Mouse (Mus musculus): ENCODE measurements around the gene Mlip. TPM values are rescaled to one million over a fixed set of nuclear protein-coding genes. Genes with fewer than 3 reads are reported as not detected.

Mlip gene
- polyA plus RNA-seq, 1 experiment from 2014 or later: 0.29 TPM

- Histone ChIP-seq H3K9me3 (no peaks in the 10 kb centered on the region), H3K4me3 (no peak overlapping the region), H3K27me3 (replicated peaks; ENCODE audit: low read depth, poor library complexity, severe bottlenecking) (no peaks in the 10 kb centered on the region), H3K27ac (replicated peaks) (no peak overlapping the region), H3K36me3 (replicated peaks) (no peaks in the 10 kb centered on the region), H3K4me1 (no peaks in the 10 kb centered on the region)
- no peak for DNase-seq (ENCODE audit: low spot score)
- WGBS: 91% methylated on average over 4 of the region's 4 CpGs
These were observed 87.3 kb downstream of the Mlip start for GRCm38 (mm10) chr9:77265268-77266017.

GRCm38 (mm10) chr9:77259052-77259451, 93.7 kb downstream of the Mlip start:
- no peak overlapping the region for H3K27ac ChIP-seq (replicated peaks)
- 79% methylated on average over 4 of the region's 4 CpGs for WGBS
- H3K36me3 ChIP-seq (replicated peaks): no peaks in the 10 kb centered on the region
- no peaks in the 10 kb centered on the region for H3K9me3 ChIP-seq
- no peaks in the 10 kb centered on the region for H3K4me1 ChIP-seq
- H3K27me3 ChIP-seq (replicated peaks; ENCODE audit: low read depth, poor library complexity, severe bottlenecking): no peaks in the 10 kb centered on the region
- no peak overlapping the region for H3K4me3 ChIP-seq
- no peak for DNase-seq (ENCODE audit: low spot score)

- no peak for DNase-seq (ENCODE audit: low spot score)
- Histone ChIP-seq H3K36me3 (replicated peaks) (no peaks in the 10 kb centered on the region), H3K27ac (replicated peaks) (no peak overlapping the region), H3K9me3 (no peaks in the 10 kb centered on the region), H3K4me3 (no peak overlapping the region), H3K27me3 (replicated peaks; ENCODE audit: low read depth, poor library complexity, severe bottlenecking) (no peaks in the 10 kb centered on the region), H3K4me1 (no peaks in the 10 kb centered on the region)
- 84% methylated on average over 6 of the region's 6 CpGs for WGBS
These were observed 94.5 kb downstream of the Mlip start for GRCm38 (mm10) chr9:77258265-77258664.

- 94% methylated on average over 3 of the region's 3 CpGs for WGBS
- Histone ChIP-seq H3K36me3 (replicated peaks) (no peaks in the 10 kb centered on the region), H3K27ac (replicated peaks) (no peak overlapping the region), H3K4me3 (no peak overlapping the region), H3K27me3 (replicated peaks; ENCODE audit: low read depth, poor library complexity, severe bottlenecking) (no peaks in the 10 kb centered on the region), H3K9me3 (no peaks in the 10 kb centered on the region), H3K4me1 (no peaks in the 10 kb centered on the region)
- no peak for DNase-seq (ENCODE audit: low spot score)
These were observed 98.3 kb downstream of the Mlip start for GRCm38 (mm10) chr9:77254514-77254913.

- H3K27me3 ChIP-seq (replicated peaks; ENCODE audit: low read depth, poor library complexity, severe bottlenecking): no peaks in the 10 kb centered on the region
- WGBS: 96% methylated on average over 4 of the region's 4 CpGs
- H3K36me3 ChIP-seq (replicated peaks): no peaks in the 10 kb centered on the region
These were observed 100.0 kb downstream of the Mlip start for GRCm38 (mm10) chr9:77252761-77253160.

GRCm38 (mm10) chr9:77252134-77252533, 100.6 kb downstream of the Mlip start:
- DNase-seq (ENCODE audit: low spot score): no peak
- H3K4me3 ChIP-seq: no peak overlapping the region
- no peak overlapping the region for H3K27ac ChIP-seq (replicated peaks)
- H3K36me3 ChIP-seq (replicated peaks): no peaks in the 10 kb centered on the region
- H3K27me3 ChIP-seq (replicated peaks; ENCODE audit: low read depth, poor library complexity, severe bottlenecking): no peaks in the 10 kb centered on the region
- no peaks in the 10 kb centered on the region for H3K4me1 ChIP-seq
- no peaks in the 10 kb centered on the region for H3K9me3 ChIP-seq
- 84% methylated on average over 7 of the region's 7 CpGs for WGBS

More at GRCm38 (mm10) chr9:77252761-77253160, 100.0 kb downstream of the Mlip start:
- no peak overlapping the region for H3K4me3 ChIP-seq
- no peaks in the 10 kb centered on the region for H3K4me1 ChIP-seq
- H3K27ac ChIP-seq (replicated peaks): no peak overlapping the region
- no peaks in the 10 kb centered on the region for H3K9me3 ChIP-seq
- DNase-seq (ENCODE audit: low spot score): no peak

- WGBS: 87% methylated on average over 18 of the region's 18 CpGs
- Histone ChIP-seq H3K4me3 (no peak overlapping the region), H3K27me3 (replicated peaks; ENCODE audit: low read depth, poor library complexity, severe bottlenecking) (no peaks in the 10 kb centered on the region), H3K4me1 (no peaks in the 10 kb centered on the region), H3K9me3 (no peaks in the 10 kb centered on the region), H3K27ac (replicated peaks) (no peak overlapping the region), H3K36me3 (replicated peaks) (no peaks in the 10 kb centered on the region)
- DNase-seq (ENCODE audit: low spot score): no peak
These were observed 101.2 kb downstream of the Mlip start for GRCm38 (mm10) chr9:77251511-77252112.

GRCm38 (mm10) chr9:77198250-77198649, 154.5 kb downstream of the Mlip start:
- Histone ChIP-seq H3K4me3 (no peak overlapping the region), H3K27ac (replicated peaks) (no peak overlapping the region), H3K9me3 (no peaks in the 10 kb centered on the region), H3K27me3 (replicated peaks; ENCODE audit: low read depth, poor library complexity, severe bottlenecking) (no peaks in the 10 kb centered on the region), H3K36me3 (replicated peaks) (no peaks in the 10 kb centered on the region), H3K4me1 (no peaks in the 10 kb centered on the region)
- DNase-seq (ENCODE audit: low spot score): no peak
- 87% methylated on average over 1 of the region's 1 CpGs for WGBS

GRCm38 (mm10) chr9:77179486-77179885, 173.3 kb downstream of the Mlip start:
- DNase-seq (ENCODE audit: low spot score): no peak
- WGBS: 87% methylated on average over 3 of the region's 3 CpGs

GRCm38 (mm10) chr9:77175870-77176269, 176.9 kb downstream of the Mlip start:
- DNase-seq (ENCODE audit: low spot score): no peak
- 77% methylated on average over 3 of the region's 3 CpGs for WGBS
- Histone ChIP-seq H3K4me1 (no peaks in the 10 kb centered on the region), H3K9me3 (no peaks in the 10 kb centered on the region), H3K4me3 (no peak overlapping the region), H3K36me3 (replicated peaks) (no peaks in the 10 kb centered on the region), H3K27ac (replicated peaks) (no peak overlapping the region), H3K27me3 (replicated peaks; ENCODE audit: low read depth, poor library complexity, severe bottlenecking) (no peaks in the 10 kb centered on the region)

More at GRCm38 (mm10) chr9:77179486-77179885, 173.3 kb downstream of the Mlip start:
- Histone ChIP-seq H3K27me3 (replicated peaks; ENCODE audit: low read depth, poor library complexity, severe bottlenecking) (no peaks in the 10 kb centered on the region), H3K9me3 (no peaks in the 10 kb centered on the region), H3K27ac (replicated peaks) (no peak overlapping the region), H3K4me3 (no peak overlapping the region), H3K4me1 (no peaks in the 10 kb centered on the region), H3K36me3 (replicated peaks) (no peaks in the 10 kb centered on the region)

GRCm38 (mm10) chr9:77172044-77172443, 180.7 kb downstream of the Mlip start:
- Histone ChIP-seq H3K4me3 (no peak overlapping the region), H3K4me1 (no peaks in the 10 kb centered on the region), H3K27ac (replicated peaks) (no peak overlapping the region), H3K9me3 (no peaks in the 10 kb centered on the region), H3K36me3 (replicated peaks) (no peaks in the 10 kb centered on the region), H3K27me3 (replicated peaks; ENCODE audit: low read depth, poor library complexity, severe bottlenecking) (no peaks in the 10 kb centered on the region)
- WGBS: 76% methylated on average over 5 of the region's 5 CpGs
- DNase-seq (ENCODE audit: low spot score): no peak

GRCm38 (mm10) chr9:77165877-77166276, 186.9 kb downstream of the Mlip start:
- WGBS: 88% methylated on average over 6 of the region's 6 CpGs
- no peaks in the 10 kb centered on the region for H3K27me3 ChIP-seq (replicated peaks; ENCODE audit: low read depth, poor library complexity, severe bottlenecking)
- no peak overlapping the region for H3K27ac ChIP-seq (replicated peaks)
- no peaks in the 10 kb centered on the region for H3K9me3 ChIP-seq
- no peaks in the 10 kb centered on the region for H3K36me3 ChIP-seq (replicated peaks)
- no peak overlapping the region for H3K4me3 ChIP-seq
- no peak for DNase-seq (ENCODE audit: low spot score)
- H3K4me1 ChIP-seq: 0 out of 2 replicates have a peak, but pooled peaks cover 3% of the 10 kb centered on the region

- 82% methylated on average over 5 of the region's 5 CpGs for WGBS
- H3K27ac ChIP-seq (replicated peaks): no peak overlapping the region
- no peaks in the 10 kb centered on the region for H3K9me3 ChIP-seq
- 0 out of 2 replicates have a peak, but pooled peaks cover 3% of the 10 kb centered on the region for H3K4me1 ChIP-seq
- H3K36me3 ChIP-seq (replicated peaks): no peaks in the 10 kb centered on the region
- H3K4me3 ChIP-seq: no peak overlapping the region
- H3K27me3 ChIP-seq (replicated peaks; ENCODE audit: low read depth, poor library complexity, severe bottlenecking): no peaks in the 10 kb centered on the region
- DNase-seq (ENCODE audit: low spot score): no peak
These were observed 191.0 kb downstream of the Mlip start for GRCm38 (mm10) chr9:77161764-77162163.
